Mouse (Mus musculus) forebrain, embryonic 16.5 days (tissue): ENCODE data around the gene Smim24. TPM values are rescaled to one million over a fixed set of nuclear protein-coding genes. Genes with fewer than 3 reads are reported as not detected.

ENCODE experiments used
- ATAC-seq: fragments of 200-750 bp; cut with Nextera tagmentation; 2 replicates; pipeline ENCODE4 v1.8.0; 2017; ENCODE audit warnings: mild to moderate bottlenecking, moderate library complexity
- H3K27ac ChIP-seq: fragments of 300-500 bp; sonication (generic); 2 replicates; pipeline ENCODE4 v1.5.1; 2014; ENCODE audit warnings: low read length, control low read depth
- H3K27me3 ChIP-seq: fragments of 300-500 bp; sonication (generic); replicated peaks from 2 replicates; pipeline ENCODE4 v1.6.1; 2014; ENCODE audit warnings: low read length; ENCODE audit not compliant: control insufficient read depth, insufficient read depth
- H3K36me3 ChIP-seq: fragments of 300-500 bp; sonication (generic); 2 replicates; pipeline ENCODE4 v1.6.1; 2014; ENCODE audit not compliant: control insufficient read depth, insufficient read depth
- H3K4me1 ChIP-seq: fragments of 300-500 bp; sonication (generic); replicated peaks from 2 replicates; pipeline ENCODE4 v1.6.1; 2014; ENCODE audit warnings: low read length; ENCODE audit not compliant: control insufficient read depth, insufficient read depth
- H3K4me2 ChIP-seq: fragments of 300-500 bp; sonication (generic); 2 replicates; pipeline ENCODE4 v1.6.1; 2014; ENCODE audit warnings: mild to moderate bottlenecking, low read length, control low read depth
- H3K4me3 ChIP-seq: fragments of 300-500 bp; sonication (generic); replicated peaks from 2 replicates; pipeline ENCODE4 v1.5.1; 2014; ENCODE audit warnings: mild to moderate bottlenecking, low read length, control low read depth
- H3K9ac ChIP-seq: fragments of 300-500 bp; sonication (generic); replicated peaks from 2 replicates; pipeline ENCODE4 v1.6.1; 2014; ENCODE audit warnings: low read depth, low read length, control low read depth
- H3K9me3 ChIP-seq: fragments of 300-500 bp; sonication (generic); 2 replicates; pipeline ENCODE4 v1.6.1; 2016; ENCODE audit warnings: low read length; ENCODE audit not compliant: control insufficient read depth
- WGBS: fragments of 180-500 bp; shearing (Covaris S2); extraction: QIAGEN DNeasy Blood & Tissue Kit; methylation state at CpG from one replicate; pipeline ENCODE4 v1.1.7; 2014; 5-methylcytosine and 5-hydroxymethylcytosine counted together
- polyA plus RNA-seq: library from polyadenylated mRNA; unstranded; fragments of >200 nt; fragmentation: Nextera tagmentation; extraction: Ambion mirVana; gene quantifications from 2 replicates; pipeline ENCODE4 v1.2.1, GENCODE M21; 2015

Gene Smim24
- polyA plus RNA-seq, 1 experiment from 2014 or later = 1.2 TPM

- no peak overlapping the region for H3K4me3 ChIP-seq
- H3K36me3 ChIP-seq = no peaks in the 10 kb centered on the region
- H3K4me1 ChIP-seq = peaks cover 23% of the 10 kb centered on the region
- no peak for ATAC-seq
- WGBS = 83% methylated on average over 4 of the region's 4 CpGs
- no peak overlapping the region for H3K27ac ChIP-seq
- no peaks in the 10 kb centered on the region for H3K27me3 ChIP-seq
- H3K4me2 ChIP-seq = no peak overlapping the region
- H3K9ac ChIP-seq = no peak overlapping the region
- no peaks in the 10 kb centered on the region for H3K9me3 ChIP-seq
These were observed 3.0 kb downstream of the Smim24 start for GRCm38 (mm10) chr10:81395865-81396264.

GRCm38 (mm10) chr10:81396749-81397148 is 3.9 kb downstream of the Smim24 start:
- no peaks in the 10 kb centered on the region for H3K27me3 ChIP-seq
- no peak overlapping the region for H3K4me3 ChIP-seq
- no peaks in the 10 kb centered on the region for H3K9me3 ChIP-seq
- no peaks in the 10 kb centered on the region for H3K36me3 ChIP-seq
- H3K4me1 ChIP-seq = peaks cover 32% of the 10 kb centered on the region
- H3K9ac ChIP-seq = no peak overlapping the region
- WGBS = 74% methylated on average over 5 of the region's 5 CpGs
- no peak overlapping the region for H3K4me2 ChIP-seq
- H3K27ac ChIP-seq = no peak overlapping the region
- no peak for ATAC-seq

- H3K27ac ChIP-seq = no peak overlapping the region
- H3K27me3 ChIP-seq = no peaks in the 10 kb centered on the region
- 69% methylated on average over 5 of the region's 5 CpGs for WGBS
- H3K9ac ChIP-seq = no peak overlapping the region
- H3K36me3 ChIP-seq = no peaks in the 10 kb centered on the region
- peaks cover 42% of the 10 kb centered on the region for H3K4me1 ChIP-seq
- H3K9me3 ChIP-seq = no peaks in the 10 kb centered on the region
- H3K4me2 ChIP-seq = no peak overlapping the region
- no peak overlapping the region for H3K4me3 ChIP-seq
- no peak for ATAC-seq
These were observed 6.4 kb downstream of the Smim24 start for GRCm38 (mm10) chr10:81399296-81399695.

DNA sequence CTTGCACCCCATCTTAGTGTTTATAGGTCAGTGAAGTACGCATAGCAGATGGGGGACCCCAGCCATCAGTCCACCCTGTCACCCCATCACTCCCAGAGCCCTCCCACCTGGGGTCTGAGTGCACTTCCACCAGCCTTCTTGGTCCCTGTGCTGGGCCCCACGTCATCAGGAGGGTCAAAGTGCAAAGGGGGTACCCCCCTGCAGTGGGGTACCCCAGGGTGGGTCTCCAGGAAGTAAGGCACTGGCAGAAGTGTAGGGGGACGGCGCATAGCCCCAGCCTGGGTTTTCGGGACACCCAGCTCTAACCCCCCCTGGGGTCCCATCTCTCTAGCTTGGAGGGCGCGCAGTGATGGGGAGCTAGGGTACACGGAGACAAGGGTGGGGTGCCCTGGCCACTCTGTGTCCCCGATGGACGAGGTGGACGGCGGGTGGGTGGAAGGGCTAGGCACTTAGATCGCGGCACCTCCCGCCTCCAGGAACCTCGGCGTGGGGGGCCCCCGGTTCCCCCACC is 7.0 kb downstream of the Smim24 start:
- Histone ChIP-seq H3K4me2 (peak overlapping the region; percentile 41), H3K4me1 (peaks cover 42% of the 10 kb centered on the region), H3K27ac (no peak overlapping the region), H3K9ac (peak overlapping the region; percentile 24; the same call in 1 of the 2 replicates), H3K27me3 (no peaks in the 10 kb centered on the region), H3K9me3 (no peaks in the 10 kb centered on the region), H3K36me3 (no peaks in the 10 kb centered on the region), H3K4me3 (peak overlapping the region; percentile 29)
- WGBS = 78% methylated on average over 18 of the region's 18 CpGs
- ATAC-seq = no peak

DNA sequence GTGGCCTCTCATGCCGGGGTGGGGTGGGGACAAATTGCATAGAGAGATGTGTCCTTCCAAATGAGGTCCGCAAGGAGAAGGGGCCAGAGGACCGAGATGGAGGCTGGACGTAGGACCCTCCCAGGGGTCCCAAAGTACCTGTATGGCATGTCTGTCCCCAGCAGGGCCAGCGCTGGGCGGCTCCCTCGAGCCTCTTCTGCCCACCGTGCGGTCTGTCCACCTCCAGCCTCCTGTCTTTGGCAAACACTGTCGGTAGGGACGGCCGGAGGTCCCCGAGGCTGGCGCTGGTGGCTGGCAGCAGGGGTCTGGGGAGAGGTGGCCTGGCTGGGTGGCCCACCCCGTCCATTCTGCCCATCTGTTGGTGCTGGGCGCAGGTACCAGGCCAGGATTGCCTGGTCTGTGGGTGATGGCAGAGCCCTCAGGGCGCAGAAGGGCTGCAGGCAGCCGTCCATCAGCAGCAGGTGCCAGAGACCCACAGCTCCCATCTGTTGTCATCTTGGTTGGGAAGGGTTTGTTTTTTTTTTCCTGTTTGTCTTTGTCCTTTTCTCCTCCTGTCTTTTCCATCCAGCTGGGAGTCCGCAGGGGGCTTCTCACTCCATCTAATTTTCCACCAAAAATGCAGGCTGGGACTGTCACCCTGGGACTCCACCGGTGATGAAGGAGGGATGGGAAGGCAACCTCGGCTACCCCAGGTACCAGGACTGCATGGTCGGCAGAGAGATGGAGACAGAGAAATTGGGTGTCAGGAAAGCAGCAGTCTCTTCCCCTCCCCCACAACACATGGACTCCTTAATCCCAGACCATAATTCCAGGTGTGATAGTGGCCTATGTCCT is 7.7 kb downstream of the Smim24 start:
- WGBS = 41% methylated on average over 22 of the region's 22 CpGs
- no peaks in the 10 kb centered on the region for H3K27me3 ChIP-seq
- no peaks in the 10 kb centered on the region; the same call in 1 of the 2 replicates for H3K36me3 ChIP-seq
- H3K9ac ChIP-seq = peak overlapping the region; percentile 24
- ATAC-seq = no peak
- H3K4me2 ChIP-seq = peak overlapping the region; percentile 41
- peaks cover 42% of the 10 kb centered on the region for H3K4me1 ChIP-seq
- H3K27ac ChIP-seq = peak overlapping the region; percentile 82
- no peaks in the 10 kb centered on the region for H3K9me3 ChIP-seq
- H3K4me3 ChIP-seq = peak overlapping the region; percentile 29

DNA sequence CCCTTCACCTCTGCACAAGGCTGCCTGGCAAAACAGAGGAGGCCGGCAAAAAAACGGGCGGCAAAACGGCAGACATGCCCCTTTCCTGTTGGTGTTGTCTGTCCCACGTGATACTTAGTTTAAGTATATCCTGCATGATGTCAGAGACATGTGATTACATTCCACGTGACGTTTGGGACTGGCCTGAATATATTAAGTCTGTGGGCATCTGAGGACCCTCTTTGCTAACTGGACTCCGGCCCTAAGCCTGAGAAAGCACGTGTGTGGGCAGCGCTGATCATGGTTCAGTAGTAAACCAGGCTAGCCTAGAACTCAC is 8.3 kb downstream of the Smim24 start:
- peak overlapping the region; percentile 24 for H3K9ac ChIP-seq
- H3K4me1 ChIP-seq = peaks cover 42% of the 10 kb centered on the region
- H3K27me3 ChIP-seq = no peaks in the 10 kb centered on the region
- WGBS = 35% methylated on average over 10 of the region's 10 CpGs
- peak overlapping the region; percentile 41 for H3K4me2 ChIP-seq
- 0 out of 2 replicates have a peak, but pooled peaks have one; percentile 1 for ATAC-seq
- no peaks in the 10 kb centered on the region for H3K9me3 ChIP-seq
- no peaks in the 10 kb centered on the region; the same call in 1 of the 2 replicates for H3K36me3 ChIP-seq
- H3K27ac ChIP-seq = peak overlapping the region; percentile 82
- H3K4me3 ChIP-seq = peak overlapping the region; percentile 29

DNA sequence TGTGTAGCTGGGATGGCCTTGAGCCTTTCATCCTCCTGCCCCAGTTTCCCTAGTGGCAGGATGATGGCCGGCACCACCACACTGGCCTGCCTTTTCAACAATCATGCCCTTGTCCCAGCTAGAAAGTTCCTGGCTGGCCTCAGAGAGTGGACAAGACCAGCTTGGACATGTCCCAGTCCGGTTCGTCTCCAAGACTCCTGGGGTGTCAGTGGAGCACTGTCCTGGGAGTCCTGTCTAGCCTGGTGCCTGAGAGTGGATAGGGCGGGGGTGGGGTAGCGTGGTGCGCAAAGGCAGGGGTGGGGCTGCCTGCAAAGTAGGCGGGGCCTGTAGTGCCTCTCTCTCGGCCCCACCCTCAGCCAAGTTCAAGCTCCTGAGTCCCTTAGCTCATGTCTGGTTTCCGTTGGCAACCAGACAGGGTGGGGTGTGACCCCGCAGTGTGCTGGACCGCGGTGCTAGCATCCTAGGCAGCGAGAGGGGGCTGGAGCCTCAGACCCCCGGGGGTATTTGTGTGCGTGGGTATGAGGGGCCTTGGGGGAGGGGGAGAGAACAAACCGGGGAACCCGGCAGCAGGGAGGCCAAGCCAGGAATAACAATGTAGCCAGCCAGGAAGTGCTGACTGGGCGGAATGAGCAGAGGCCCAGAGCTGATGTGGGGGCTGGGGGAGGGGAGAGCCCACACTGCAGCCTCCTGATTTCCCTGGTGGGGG is 8.8 kb downstream of the Smim24 start:
- Histone ChIP-seq H3K9ac (peak overlapping the region; percentile 33), H3K4me1 (peaks cover 42% of the 10 kb centered on the region), H3K9me3 (no peaks in the 10 kb centered on the region), H3K4me3 (no peak overlapping the region), H3K4me2 (no peak overlapping the region), H3K27ac (peak overlapping the region; percentile 82), H3K36me3 (peaks cover 3% of the 10 kb centered on the region; the same call in 1 of the 2 replicates), H3K27me3 (no peaks in the 10 kb centered on the region)
- peak; percentile 68 for ATAC-seq
- WGBS = 8% methylated on average over 18 of the region's 18 CpGs

- no peaks in the 10 kb centered on the region for H3K9me3 ChIP-seq
- no peaks in the 10 kb centered on the region for H3K27me3 ChIP-seq
- peaks cover 46% of the 10 kb centered on the region for H3K4me1 ChIP-seq
- 18% methylated on average over 7 of the region's 7 CpGs for WGBS
- no peak overlapping the region for H3K4me2 ChIP-seq
- H3K4me3 ChIP-seq = no peak overlapping the region
- peaks cover 7% of the 10 kb centered on the region; the same call in 1 of the 2 replicates for H3K36me3 ChIP-seq
- H3K27ac ChIP-seq = peak overlapping the region; percentile 82
- H3K9ac ChIP-seq = peak overlapping the region; percentile 33; the same call in 1 of the 2 replicates
- peak; percentile 3; the same call in 1 of the 2 replicates for ATAC-seq
These were observed 9.4 kb downstream of the Smim24 start for GRCm38 (mm10) chr10:81402227-81402765.

GRCm38 (mm10) chr10:81403511-81403910 is 10.7 kb downstream of the Smim24 start:
- H3K4me1 ChIP-seq = peaks cover 58% of the 10 kb centered on the region
- no peaks in the 10 kb centered on the region for H3K27me3 ChIP-seq
- peaks cover 7% of the 10 kb centered on the region; the same call in 1 of the 2 replicates for H3K36me3 ChIP-seq
- WGBS = 62% methylated on average over 10 of the region's 10 CpGs
- no peak overlapping the region for H3K9ac ChIP-seq
- no peak overlapping the region; the same call in 1 of the 2 replicates for H3K27ac ChIP-seq
- H3K4me3 ChIP-seq = no peak overlapping the region
- H3K9me3 ChIP-seq = no peaks in the 10 kb centered on the region
- no peak for ATAC-seq
- no peak overlapping the region for H3K4me2 ChIP-seq
